Mouse (Mus musculus) cerebellum, adult 18-20 months (tissue): ENCODE measurements around the gene Isl2.

Experiments used
- DNase-seq, 2 experiments: peaks; one replicate each; pipeline ENCODE4 v3.0.0; 2021

Gene Isl2

DNA sequence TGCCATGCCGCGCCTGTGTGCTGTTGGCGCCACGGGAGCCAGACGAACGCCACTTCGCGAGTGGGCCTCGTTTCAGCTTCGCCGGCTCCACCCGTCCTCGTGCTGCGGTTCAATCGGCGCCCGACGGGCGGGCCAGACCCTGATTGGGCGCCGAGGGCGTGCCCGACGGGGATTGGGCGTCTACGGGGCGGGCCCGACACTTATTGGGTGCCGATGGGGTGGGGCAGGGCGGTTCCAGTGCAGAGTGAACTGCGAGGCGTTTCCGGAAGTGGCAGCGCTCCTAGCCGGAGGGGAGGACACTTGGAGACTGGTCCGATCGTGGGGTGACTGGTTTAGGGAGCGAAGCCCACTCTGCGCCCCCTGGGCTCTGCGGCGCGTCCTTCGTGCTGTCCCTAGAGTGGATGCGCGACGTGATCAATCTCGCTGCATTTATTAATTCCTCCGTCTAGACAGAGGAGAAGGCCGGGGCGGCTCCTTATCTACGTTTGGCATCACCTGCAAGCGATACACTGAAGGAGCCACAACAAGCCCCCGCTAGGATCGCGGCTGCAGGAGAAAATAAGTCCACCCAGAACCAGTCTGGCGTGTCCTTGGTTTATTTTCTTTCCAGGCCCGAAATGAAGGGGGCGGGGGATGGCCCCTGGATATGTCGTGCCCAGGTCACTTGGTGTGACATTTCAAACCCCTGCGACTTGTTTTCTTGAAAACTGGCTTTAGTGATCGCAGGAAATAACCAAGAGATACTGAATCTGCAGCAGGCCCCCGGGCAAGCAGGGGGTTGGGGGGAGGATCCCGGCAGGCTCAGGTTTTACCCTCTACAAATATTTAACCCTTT is 7.9 kb downstream of the Isl2 start:
- peak in 1 of 2 experiments; percentile 24 for DNase-seq

DNA sequence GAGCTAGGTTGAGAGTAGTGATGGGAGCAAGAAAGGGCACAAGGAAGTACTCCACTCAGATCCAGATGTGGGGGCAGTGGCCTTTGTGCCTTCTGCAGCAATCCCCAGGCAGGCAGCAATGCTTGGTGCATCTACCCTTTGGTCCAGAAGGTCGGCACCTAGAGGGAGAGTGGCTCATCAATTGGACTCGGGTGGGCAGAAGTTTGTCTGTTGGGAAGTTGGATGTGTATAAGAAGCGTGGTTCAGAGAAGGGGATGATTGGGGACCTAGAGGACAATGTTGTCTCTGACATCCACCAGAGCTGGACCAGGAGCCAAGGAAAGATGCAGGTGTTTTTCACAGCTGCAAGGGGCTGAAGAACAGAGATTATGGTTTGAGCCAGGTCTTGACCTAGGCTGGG is 10.4 kb downstream of the Isl2 start:
- no peak for DNase-seq

- DNase-seq: no peak
Measured at GRCm38 (mm10) chr9:55549302-55549890, 10.9 kb downstream of the Isl2 start.

- no peak for DNase-seq
Measured at GRCm38 (mm10) chr9:55554986-55555385, 16.5 kb downstream of the Isl2 start.

- DNase-seq: no peak
Measured at GRCm38 (mm10) chr9:55560960-55561359, 22.5 kb downstream of the Isl2 start.

DNA sequence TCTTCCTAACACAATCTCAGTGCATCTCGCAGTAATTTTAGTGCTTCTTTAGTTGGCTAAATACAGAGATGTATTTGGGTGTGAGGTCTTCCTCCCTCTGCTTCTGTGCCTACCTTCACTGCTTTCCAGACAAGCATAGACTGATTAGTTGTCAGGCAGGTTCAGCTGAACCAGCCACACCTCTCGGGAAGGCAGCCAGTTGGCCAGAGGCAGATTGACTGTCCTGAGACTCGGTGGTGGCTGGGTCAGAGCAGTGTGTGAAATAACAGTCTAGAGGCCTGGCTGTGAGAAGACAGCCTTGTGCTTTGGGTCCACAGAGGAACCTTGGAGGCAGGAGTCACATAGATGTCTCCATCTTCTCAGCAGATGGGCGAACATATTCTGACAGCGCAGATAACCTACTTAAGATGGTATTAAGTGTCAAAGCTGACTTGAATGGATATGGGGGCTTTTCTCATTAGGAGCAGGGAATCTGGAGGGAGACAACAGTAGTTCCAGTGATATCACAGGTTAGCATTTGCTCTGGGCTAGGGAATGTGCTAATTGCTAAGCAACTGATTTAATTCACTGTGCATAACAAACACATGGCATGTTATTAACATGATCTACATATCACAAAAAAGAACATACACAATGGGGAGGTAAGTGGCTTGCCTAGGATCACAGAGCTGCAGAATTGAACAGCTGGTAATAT is 30.1 kb downstream of the Isl2 start:
- DNase-seq: no peak

- no peak for DNase-seq
Measured at GRCm38 (mm10) chr9:55571071-55571470, 32.6 kb downstream of the Isl2 start.

DNA sequence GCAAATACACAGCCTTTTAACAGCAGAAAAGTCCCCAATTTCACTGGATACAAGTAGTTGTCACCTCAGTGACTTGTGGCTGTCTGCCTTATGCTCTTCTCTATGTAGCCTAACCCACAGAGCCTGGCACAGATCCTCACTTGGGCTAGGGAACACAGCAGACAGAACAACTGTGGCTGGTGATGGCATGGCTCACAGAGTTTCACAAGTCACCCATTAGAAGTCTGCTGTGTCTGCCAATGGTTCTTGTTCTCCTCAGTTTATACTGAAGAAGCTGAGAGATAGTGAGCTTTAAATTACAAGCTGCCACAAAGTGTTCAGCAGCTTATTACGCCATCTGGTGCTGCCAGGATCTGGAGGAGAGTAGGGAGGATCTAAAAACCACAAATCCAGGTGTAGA is 38.1 kb downstream of the Isl2 start:
- no peak for DNase-seq

DNA sequence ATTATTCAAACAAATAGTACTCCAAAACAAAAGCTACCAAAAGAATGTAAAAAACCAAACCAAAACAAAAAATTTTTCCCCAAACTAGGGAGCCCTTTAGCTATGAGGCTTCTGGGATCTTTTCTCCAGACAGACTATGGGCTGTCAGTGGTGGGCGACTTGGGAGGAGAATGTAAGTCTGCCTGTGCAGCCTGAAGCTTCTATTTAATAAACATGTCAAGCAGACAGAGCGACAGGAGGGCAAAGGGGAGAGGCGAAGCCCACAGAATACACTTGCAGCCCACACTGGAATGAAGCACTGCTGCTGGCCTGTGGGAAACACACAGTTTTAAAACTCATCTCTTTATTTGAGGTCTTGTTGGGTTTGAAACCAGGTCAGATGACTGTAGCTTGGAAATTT is 42.9 kb downstream of the Isl2 start:
- no peak for DNase-seq

DNA sequence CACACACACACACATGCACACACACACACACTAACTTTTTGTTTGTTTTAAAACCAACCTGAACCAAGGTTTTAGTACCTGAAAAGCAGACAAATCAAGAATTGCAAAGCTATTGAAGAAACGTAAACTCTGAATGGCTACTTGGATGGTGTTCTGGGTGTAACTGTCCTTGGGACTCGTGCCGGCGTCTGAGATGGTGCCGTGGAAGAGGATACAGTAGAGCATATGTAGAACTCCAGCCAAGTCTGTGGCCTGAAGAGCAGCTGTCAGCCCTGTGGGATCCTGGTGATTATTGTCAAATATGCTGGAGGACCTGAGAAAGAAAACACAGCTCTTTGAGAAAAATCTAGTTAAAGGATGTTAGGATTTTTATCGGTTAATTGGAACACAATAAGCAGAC is 47.7 kb downstream of the Isl2 start:
- peak; percentile 19 to 34 for DNase-seq
